Mouse (Mus musculus): ENCODE measurements around the gene Capn5.

Gene Capn5

DNA sequence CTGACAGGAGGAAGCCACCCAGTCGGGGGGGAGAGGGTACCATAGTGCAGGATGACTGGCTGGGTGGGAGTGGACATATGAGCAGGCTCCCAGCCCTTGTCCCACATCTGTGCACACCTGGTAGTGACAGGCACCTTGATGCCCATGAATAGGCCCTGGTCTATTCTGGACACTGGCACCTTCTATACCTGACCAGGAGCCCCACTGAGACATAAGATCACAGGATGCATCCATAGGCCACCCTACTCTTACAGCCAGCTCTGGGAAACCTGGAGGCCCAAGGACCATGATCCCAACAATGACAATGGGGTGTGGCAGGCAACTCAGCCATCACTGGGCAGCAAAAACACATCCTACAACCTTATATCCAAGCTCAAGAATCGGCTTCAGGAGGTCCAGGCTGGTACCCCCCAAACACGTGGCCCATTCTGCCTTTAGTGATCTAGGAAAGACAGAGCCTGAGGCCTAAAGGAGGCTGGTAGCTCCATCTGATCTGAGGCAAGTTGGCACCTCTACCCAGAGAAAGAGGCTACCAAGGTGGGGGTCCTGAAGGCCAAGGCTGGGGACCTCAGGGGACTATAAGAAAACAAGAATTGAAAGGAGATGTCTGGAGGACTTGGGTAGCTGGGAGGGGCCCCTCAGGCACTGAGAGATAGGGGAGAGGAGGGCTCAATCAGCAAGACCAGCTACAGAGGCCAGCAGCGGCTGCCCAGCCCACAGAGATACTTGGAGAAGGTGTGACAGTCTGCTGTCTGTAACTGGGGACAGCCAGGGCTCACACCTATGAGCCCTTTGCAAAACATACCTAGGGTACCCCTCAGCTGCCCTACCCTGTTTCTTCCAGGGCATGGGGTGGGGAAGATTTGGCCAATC lies 3.0 kb downstream of the Capn5 start:
- no peak for DNase-seq

DNA sequence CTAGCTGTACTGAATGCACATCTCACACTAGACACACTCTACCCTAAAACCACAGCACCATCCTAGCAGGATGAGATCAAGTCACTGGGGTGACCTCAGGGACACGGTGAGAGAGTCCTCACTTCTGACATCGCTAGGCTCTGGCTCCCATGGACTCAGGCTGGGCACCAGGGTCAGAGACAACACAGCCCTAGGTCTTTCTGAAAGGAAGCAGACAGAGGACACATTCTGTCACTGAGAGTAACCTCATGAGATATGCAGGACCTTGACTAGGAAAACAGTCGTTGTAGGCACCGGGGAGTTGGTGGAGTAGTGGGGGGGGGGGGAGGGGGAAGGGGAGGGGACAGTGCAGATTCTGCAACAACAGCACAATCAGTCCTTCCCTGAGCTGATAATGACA lies 4.7 kb downstream of the Capn5 start:
- DNase-seq = no peak

DNA sequence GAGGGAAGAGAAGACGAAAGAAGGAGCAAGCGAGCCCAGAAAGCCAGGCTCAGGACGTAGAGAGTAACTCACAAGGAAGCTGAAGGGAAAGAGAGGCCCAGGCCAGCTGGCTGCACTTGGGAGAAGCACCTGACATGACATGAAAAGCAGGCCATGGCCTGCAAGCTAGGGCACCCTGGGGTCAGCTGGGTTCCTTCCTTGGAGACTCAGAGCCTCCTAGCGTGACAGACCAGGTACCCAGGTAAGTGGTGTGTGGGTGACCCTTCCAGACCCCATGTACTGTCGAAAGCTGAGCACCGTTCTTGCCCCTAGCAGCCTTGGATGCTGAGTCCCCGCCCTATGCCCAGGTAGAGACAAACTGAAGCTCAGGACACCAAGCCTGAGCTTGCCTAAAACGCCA lies 5.4 kb downstream of the Capn5 start:
- DNase-seq = no peak

DNA sequence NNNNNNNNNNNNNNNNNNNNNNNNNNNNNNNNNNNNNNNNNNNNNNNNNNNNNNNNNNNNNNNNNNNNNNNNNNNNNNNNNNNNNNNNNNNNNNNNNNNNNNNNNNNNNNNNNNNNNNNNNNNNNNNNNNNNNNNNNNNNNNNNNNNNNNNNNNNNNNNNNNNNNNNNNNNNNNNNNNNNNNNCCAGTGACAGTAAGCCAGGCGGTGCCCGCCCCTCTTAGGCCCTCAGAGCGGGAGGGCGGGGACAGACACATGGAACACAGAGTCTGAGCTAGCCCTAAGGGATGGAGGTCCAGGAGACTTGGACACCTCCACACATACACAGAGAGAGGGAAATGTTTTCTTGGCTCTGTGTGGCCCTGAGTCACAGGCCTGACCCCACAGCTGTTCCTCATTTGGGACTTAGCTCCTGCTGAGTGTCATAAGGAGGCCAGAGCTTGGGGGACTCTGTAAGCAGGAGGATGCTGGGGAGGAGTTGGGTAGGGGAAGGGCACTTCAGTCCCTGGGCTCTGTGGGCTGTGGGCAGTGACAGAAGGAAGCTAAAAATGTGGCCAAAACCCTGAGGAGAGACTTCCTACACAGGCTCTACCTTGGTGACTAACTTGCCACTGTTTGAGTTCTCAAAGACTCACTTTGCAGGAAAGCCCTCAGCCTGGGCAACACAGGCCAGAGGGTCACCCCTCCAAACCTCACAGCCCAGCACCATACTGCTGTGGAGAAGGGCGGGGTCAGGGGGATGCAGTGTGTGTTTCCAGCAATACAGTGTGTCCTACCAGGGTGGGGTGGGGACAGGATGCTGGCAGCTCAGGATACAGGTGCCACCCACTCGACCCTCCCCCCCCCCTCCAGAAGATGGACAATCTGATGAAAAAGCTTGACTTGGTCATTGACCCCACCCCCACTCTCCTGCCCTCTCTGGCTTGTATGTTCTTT lies 6.7 kb downstream of the Capn5 start:
- no peak for DNase-seq

DNA sequence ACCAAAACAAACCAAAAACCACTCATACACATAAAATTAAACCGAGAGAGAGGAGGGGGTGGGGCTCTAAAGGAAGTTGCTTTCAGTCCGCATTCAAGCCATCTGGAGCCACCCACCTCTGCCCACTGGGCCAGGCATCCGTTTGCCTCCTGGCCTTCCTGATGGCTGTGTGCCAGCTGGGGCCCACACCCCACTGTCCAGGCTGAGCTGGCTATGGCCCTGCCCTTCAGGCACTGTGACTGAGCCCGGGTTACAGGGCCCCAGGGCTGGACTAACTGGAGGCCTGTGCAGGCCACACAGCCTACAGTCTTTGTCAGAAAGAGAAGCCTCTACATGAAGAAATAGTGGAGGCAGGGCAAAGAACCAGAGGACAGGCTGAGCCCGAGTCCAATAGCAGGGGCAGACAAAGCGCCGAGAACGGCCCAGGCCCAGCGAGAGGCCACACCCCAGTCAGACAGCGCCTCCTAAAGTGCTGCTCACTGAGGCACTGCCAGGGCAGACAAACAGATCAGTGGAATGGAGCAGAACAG lies 13.0 kb downstream of the Capn5 start:
- DNase-seq = peak; percentile 63

DNA sequence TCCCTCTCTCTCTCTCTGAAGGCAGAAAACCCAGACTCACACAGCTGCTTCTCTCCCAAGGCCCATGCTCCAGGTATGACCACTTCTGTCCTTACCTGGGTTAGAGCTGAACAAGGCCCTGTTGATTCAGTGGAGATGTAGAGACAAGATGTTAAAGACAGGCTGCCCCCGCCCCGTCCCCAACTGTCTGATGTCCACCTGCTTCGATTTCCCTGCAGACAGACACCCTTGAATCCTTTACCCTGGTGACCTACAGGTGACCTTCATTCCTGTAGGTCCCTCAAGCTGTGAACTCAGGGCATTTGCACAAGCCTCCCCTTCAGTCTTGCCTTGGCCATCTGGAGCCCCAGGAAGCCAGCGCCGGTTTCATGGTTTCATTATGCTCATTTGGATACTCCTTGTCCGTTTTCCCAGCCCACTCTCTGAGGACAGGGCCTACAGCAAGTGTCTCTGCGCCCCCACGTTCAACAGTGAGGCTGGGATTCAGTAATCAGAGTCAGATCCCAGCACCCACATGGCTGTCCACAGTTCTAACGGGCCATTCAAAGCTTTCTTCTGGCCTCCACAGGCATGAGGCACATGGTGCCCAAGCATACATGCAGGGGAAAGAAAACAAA lies 13.6 kb downstream of the Capn5 start:
- peak; percentile 63 for DNase-seq

DNA sequence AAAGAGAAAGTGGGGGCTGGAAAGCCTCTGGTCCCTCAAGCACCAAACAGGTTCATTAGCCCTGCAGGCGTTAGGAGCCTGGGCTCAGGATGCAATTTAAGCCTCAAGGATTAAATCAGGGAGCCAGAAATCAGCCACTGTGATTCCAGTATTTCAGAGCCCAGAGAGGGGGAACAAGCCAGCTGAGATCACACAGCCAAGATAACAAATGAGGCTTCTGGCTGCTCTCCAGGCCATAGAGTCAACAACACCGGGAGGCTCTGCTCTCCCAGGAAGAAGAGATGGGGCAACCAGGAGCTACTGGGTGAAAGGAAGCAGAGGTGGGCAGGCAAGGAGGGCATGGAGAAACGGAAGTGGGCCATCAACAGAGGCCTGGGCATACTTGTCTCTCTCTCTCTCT lies 14.4 kb downstream of the Capn5 start:
- DNase-seq = no peak

DNA sequence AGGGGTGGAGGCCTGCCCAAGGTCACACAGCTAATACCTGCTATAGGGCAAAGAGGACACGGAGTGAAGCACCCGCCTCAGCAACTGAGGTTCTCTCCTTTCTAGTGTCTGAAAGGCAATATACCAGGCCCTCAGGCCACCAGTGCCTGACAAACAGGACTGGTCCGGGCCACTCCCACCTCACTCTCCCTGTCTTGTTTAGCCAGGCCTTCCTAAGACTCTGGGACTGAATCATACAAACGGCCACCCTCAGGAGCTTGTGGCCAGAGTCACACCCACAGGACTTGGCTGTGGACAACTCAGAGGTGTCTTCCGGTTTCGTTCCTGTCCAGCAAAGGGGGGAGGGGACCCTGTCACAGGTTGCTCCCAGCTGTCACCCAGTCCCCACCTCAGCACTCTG lies 15.8 kb downstream of the Capn5 start:
- DNase-seq = no peak

DNA sequence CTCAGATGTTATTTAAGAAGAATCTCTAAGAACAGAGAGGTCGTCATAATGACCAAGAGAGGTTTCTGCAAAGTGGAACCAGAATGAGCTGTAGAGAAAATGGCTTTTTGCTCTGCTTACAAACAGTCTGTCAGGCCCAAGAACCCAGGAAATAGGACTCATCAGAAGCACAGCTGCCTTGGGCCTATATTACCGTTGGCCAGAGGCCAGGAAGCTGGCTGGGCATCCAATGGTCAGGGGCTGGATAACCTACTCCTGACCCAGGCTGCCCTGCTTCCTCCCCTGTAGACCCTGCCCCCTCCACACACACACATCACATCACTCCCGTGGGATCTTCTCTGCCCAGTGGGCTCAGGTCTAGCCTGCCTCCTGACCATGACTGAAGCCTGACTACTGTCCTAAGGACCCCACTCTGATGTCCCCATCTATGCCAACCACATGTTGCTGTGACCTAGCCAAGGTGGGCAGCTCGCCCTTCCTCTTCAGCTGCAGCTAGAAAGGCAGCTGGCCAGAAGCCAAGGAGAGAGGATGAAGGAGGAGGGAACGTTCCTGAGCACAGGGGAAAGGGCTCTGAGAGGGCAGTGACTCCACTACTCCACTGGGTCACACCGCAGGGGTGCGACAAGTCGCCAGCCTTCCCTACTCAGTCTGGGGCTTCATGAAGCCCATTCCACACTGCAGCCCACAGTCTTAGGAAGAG lies 17.9 kb downstream of the Capn5 start:
- DNase-seq = no peak

DNA sequence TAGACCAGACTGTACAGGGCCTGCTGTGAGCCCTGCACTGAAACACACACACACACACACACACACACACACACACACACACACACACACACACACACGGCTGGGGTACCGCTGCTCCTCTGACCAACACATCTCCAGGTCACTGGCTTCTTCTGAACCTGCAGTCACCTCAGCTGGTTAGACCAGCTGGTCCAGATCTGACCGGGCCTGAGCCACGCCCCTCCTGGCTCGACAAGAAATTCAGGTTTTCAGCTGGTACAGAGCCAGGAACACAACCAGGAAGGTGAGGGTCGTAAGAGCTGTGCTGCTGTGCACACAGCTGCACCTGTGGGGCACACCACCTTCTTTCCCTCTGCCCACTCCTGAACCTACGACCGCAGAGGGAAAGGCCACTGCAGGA lies 19.6 kb downstream of the Capn5 start:
- DNase-seq = no peak

DNA sequence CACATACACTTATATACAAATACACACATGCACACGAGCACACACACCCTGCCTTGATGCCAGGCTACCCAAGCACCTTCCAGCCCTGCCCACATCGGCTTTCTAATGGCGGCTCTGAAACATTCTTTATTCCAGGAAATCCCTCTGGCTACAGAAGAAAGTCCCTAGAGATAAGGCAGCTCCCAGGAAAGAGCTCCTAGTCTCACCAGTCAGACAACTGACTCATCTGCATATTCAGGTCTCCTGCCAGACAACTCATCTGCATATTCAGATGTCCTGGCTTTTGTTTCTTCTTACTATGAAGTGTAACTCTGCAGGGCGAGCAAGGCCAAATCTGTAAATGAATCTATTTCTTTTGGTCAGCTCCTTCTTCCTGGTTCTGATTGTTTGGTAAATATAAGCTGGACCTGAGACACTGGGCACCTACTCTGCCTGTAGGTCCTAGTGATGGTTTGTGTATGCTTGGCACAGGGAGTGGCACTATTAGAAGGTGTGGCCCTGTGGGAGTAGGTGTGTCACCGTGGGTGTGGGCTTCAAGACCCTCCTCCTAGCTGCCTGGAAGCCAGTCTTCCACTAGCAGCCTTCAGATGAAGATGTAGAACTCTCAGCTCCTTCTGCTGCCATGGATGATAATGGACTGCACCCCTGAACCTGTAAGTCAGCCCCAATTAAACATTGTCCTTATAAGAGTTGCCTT lies 20.3 kb downstream of the Capn5 start:
- no peak for DNase-seq

DNA sequence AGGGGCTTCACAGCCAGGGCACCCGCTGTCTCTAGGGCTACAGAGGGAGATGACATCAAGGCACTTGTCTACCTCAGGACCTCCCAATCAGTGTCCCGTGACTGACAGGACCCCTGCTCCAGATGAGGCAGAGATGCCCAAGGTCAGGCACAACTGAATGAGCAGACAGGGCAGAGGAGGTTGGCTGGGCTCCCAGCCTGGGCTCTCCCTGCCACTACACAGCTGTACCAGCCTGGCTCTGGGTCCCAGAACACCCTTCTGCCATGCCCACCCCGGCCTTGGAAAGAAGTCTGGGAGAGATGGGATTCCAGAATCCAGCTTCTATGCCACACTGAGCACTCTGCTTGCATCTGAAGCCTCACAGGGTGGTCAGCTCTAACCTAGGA lies 21.8 kb downstream of the Capn5 start:
- DNase-seq = peak; percentile 18

DNA sequence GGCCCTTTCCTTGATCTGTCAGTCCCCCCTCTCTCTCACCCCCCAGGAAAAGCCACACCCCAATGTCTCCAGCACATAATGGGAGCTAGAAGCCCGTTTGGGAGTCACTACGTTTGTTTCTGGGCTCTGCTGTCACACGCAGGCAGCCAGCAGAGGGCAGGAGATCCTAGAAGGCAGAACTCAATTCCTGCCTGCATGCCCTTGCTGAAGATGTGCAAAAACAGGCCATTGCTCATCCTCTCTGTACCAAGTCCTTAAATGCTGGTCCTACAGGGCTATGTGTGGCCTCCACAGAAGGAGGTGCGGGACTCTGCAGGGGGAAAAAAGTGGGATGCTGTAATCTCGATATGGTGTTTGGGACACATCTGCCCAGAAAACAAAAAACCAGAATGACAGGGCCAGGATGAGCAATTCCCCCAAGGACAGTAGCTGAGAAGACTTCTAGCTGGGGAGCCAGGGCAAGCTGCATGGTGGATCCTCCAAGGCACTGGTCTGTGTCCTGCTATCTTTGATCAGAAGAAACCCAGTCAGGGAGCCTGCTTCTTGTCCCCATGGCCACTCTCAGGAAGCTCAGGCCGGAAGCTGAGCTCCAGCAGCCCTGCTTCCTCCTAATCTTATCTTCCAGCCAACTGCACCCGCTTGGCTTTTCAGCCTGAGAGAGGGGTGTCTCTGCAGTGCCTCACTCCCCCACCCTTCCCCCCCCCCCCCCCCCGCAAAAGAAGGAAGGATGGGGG lies 22.4 kb downstream of the Capn5 start:
- peak; percentile 80 for DNase-seq

DNA sequence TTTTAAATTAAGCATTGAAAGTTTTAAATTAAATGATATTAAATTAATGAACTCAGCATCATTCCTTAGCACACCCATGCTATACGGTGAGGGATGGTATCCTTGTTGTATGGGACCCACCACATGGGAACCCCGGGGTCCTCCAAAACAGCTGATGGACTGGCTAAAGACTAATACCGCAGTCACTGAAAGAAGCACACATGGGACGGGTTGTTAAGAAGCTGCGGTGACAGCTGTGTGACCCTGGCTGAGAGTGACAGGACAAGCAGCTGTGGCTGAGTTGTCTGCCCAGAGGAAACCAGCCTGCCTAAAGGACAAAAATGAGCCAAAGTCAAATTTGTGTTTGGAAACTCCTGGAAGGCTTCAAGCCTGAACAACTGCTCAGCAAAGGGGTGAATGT lies 24.2 kb downstream of the Capn5 start:
- no peak for DNase-seq

DNA sequence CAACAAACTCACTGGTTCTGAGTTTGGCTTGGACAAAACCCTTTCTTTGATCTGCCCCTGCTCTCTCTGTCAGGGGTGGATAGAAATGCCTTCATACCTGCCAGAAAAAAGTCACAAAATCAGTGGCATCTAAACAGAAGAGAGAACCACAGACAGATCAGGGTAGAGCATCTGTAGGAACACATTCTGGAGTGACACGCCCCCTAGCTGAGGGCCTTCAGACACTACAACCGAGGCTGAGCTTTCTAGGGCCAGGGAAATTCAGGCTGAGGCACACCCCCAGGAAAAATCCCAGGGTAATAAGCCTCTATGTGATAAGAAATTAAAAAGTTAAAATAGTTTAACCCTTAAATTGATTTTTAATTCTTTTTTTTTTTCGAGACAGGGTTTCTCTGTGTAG lies 24.7 kb downstream of the Capn5 start:
- DNase-seq = no peak

DNA sequence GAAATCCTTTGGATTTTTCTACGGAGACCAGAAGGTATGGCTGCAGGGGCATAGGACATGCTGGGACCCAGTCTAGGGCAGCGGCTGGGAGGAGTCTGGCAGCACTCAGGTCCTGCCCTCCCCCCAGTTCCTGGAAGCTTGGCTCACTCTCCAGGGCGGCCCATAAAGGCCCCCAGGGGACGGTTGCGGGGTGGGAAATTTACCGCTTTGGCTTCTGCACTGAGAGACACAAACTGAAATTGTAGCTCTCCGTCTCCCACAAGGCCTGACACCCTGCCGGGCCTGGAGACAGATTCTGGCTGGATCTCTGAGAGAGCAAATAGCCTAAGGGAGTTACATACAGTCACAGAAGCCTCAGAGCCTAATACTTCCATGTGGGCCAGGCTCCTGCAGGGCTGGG lies 25.7 kb downstream of the Capn5 start:
- DNase-seq = no peak

DNA sequence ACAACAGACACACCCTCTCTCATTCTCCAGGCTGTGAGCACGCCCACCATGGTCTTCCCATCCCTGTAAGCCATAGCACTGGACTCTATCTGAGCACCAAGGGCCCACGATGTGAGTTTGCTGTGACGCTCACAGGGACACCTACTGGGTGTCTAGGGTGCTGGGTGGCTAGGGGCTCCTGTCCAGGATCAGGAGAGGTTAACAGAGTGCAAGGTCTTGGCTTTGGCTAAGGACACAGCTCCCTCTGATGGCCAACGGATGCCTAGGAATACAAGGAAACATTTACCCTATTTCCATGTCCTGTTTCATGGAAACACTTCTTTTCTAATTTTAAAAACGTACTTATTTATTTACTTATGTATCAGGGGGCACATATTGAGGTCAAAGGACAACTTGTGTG lies 27.5 kb downstream of the Capn5 start:
- no peak for DNase-seq

DNA sequence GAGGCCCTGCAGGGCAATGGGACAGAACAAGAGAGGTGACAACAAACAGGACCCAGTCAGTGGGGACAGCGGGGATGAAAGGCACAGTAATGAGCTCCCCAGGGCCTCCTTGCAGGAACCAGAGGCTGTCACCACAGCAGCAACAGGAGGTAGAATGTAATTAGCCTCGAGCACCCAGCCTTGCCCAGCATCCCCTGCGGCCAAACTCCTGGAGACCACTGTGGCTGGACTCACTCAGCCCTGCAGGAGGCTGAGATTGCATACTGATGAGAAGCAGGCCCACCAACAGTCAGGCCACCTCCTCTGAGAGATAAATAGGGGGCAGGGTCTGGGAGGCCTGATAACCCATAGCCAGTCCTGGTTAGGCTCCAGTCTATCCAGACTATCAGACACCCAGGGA lies 28.3 kb downstream of the Capn5 start:
- DNase-seq = no peak

DNA sequence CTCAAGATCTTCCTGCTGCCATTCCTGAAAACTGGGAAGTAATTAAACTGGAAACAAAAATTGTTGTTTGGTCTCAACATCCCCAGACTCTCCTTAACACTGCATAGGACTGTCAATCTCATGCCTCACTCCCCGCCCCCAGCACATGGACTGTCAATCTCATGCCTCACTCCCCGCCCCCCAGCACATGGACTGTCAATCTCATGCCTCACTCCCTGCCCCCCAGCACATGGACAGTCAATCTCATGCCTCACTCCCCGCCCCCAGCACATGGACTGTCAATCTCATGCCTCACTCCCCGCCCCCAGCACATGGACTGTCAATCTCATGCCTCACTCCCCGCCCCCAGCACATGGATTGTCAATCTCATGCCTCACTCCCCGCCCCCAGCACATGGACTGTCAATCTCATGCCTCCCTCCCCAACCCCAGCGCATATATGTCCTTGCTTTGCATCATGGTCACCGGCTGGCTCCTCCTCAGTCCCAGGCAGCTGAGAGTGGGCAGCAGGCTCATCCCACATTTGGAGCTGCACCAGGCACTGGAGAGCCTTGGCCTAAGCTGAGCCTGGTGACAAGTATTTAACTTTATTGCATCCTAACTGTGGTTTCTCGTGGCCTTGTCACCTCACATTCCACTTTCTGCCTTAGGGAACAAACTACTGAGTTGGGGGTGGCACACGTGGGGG lies 29.2 kb downstream of the Capn5 start:
- no peak for DNase-seq

DNA sequence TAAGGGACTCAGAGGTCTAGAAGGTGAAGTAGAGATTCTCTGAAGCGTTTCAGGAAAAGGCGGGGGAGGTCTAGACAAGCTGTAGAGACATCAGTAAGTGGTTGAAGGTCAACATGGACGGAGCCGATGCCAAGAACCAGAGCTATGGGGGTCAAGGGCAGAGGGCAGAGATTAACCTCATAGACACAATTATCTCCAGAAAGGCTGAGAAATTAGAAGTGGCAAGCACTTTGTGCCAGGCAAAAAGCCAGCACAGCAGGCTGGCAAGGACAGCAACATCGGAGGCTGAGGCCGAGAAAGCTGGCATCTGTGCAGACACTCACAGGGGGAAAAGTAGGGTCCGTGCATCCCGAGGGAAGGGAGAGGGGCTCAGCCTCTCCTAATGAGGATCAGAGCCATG lies 30.3 kb downstream of the Capn5 start:
- no peak for DNase-seq

DNA sequence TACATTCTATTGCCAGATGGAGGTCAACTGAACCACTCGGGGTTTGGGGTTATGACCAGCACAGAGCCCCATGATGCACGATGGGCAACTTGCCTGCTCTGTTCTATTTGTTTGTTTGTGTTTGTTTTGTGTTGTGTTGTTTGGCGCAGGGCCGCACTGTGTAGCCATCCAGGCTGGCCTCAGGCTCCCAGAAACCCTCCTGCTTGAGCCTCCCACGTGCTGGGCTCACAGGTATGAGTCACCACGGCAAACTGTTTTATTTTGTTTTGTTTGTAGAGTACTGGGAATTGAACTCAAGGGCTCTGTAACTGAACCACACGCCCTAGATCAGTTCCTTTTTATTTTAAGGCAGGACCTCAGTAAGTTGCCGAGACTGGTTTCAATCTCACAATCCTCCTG lies 31.6 kb downstream of the Capn5 start:
- no peak for DNase-seq
